Mouse (Mus musculus) heart, postnatal 0 days (tissue): ENCODE data around the gene Olfr279.

Source experiments
- CTCF ChIP-seq: IDR thresholded peaks from 2 replicates; pipeline ENCODE4 v1.5.1; 2016; ENCODE audit warnings: antibody characterized with exemption, control low read depth, low read depth
- EP300 ChIP-seq: IDR thresholded peaks from 2 replicates; pipeline ENCODE4 v1.6.1; 2016; ENCODE audit warnings: antibody characterized with exemption, low read depth

- TF ChIP-seq CTCF (no peak), EP300 (no peak)
These were observed 40.9 kb downstream of the Olfr279 start for GRCm38 (mm10) chr15:98533035-98533531.
